Mouse (Mus musculus): Measurements from ENCODE around the gene Ifnar1.

Gene Ifnar1

GRCm38 (mm10) chr16:91536372-91536771, 51.3 kb downstream of the Ifnar1 start:
- DNase-seq (ENCODE audit: low read depth in 2 of 2, low spot score in 2 of 2) = no peak

GRCm38 (mm10) chr16:91537065-91537464, 52.0 kb downstream of the Ifnar1 start:
- no peak for DNase-seq (ENCODE audit: low read depth in 2 of 2, low spot score in 2 of 2)

GRCm38 (mm10) chr16:91538051-91538450, 53.0 kb downstream of the Ifnar1 start:
- no peak for DNase-seq (ENCODE audit: low read depth in 2 of 2, low spot score in 2 of 2)

- DNase-seq (ENCODE audit: low read depth in 2 of 2, low spot score in 2 of 2) = peak; percentile 33 to 53
These were observed 53.5 kb downstream of the Ifnar1 start for GRCm38 (mm10) chr16:91538513-91538912.

- DNase-seq (ENCODE audit: low read depth in 2 of 2, low spot score in 2 of 2) = no peak
These were observed 56.6 kb downstream of the Ifnar1 start for GRCm38 (mm10) chr16:91541573-91542081.

GRCm38 (mm10) chr16:91543619-91544018, 58.6 kb downstream of the Ifnar1 start:
- no peak for DNase-seq (ENCODE audit: low read depth in 2 of 2, low spot score in 2 of 2)

- peak; percentile 66 to 78 for DNase-seq (ENCODE audit: low read depth in 2 of 2, low spot score in 2 of 2)
These were observed 60.7 kb downstream of the Ifnar1 start for GRCm38 (mm10) chr16:91545597-91546281.

- peak in 1 of 2 experiments; percentile 40 for DNase-seq (ENCODE audit: low read depth in 2 of 2, low spot score in 2 of 2)
These were observed 61.4 kb downstream of the Ifnar1 start for GRCm38 (mm10) chr16:91546391-91546835.

- DNase-seq (ENCODE audit: low read depth in 2 of 2, low spot score in 2 of 2) = peak; percentile 39 to 41
These were observed 62.1 kb downstream of the Ifnar1 start, which contains the start of gene Ifngr2 for GRCm38 (mm10) chr16:91546836-91547741. Ifngr2 (plus strand) TSS chr16:91547072.

- DNase-seq (ENCODE audit: low read depth in 2 of 2, low spot score in 2 of 2) = peak in 1 of 2 experiments; percentile 24
These were observed 62.9 kb downstream of the Ifnar1 start for GRCm38 (mm10) chr16:91547974-91548373.

- no peak for DNase-seq (ENCODE audit: low read depth in 2 of 2, low spot score in 2 of 2)
These were observed 63.5 kb downstream of the Ifnar1 start for GRCm38 (mm10) chr16:91548586-91548985.

GRCm38 (mm10) chr16:91548996-91549395, 64.0 kb downstream of the Ifnar1 start:
- peak in 1 of 2 experiments; percentile 35 for DNase-seq (ENCODE audit: low read depth in 2 of 2, low spot score in 2 of 2)

GRCm38 (mm10) chr16:91549616-91550015, 64.6 kb downstream of the Ifnar1 start:
- DNase-seq (ENCODE audit: low read depth in 2 of 2, low spot score in 2 of 2) = no peak

- DNase-seq (ENCODE audit: low read depth in 2 of 2, low spot score in 2 of 2) = no peak
These were observed 66.1 kb downstream of the Ifnar1 start for GRCm38 (mm10) chr16:91551081-91551524.

- no peak for DNase-seq (ENCODE audit: low read depth in 2 of 2, low spot score in 2 of 2)
These were observed 67.0 kb downstream of the Ifnar1 start for GRCm38 (mm10) chr16:91552072-91552471.

- DNase-seq (ENCODE audit: low read depth in 2 of 2, low spot score in 2 of 2) = peak; percentile 55 to 64
These were observed 68.6 kb downstream of the Ifnar1 start for GRCm38 (mm10) chr16:91553625-91554024.

GRCm38 (mm10) chr16:91555017-91555605, 70.1 kb downstream of the Ifnar1 start:
- DNase-seq (ENCODE audit: low read depth in 2 of 2, low spot score in 2 of 2) = no peak

- DNase-seq (ENCODE audit: low read depth in 2 of 2, low spot score in 2 of 2) = no peak
These were observed 71.6 kb downstream of the Ifnar1 start for GRCm38 (mm10) chr16:91556659-91557058.

Measured in CD8-positive naive resting alpha-beta T cell, adult 2 months (primary cell).